Mouse (Mus musculus) CH12.LX (cell line): ENCODE data around the gene Stn1. TPM values are rescaled to one million over a fixed set of nuclear protein-coding genes. Genes with fewer than 3 reads are reported as not detected.

Experiments used
- DNase-seq: peaks from one replicate; pipeline ENCODE4 v3.0.0-alpha.2; 2013; ENCODE audit errors: extremely low read depth
- H3K27ac ChIP-seq: 2 replicates; pipeline ENCODE4 v1.5.1; 2012; ENCODE audit warnings: low read depth, mild to moderate bottlenecking, control low read depth, moderate library complexity; ENCODE audit not compliant: insufficient read depth
- H3K27me3 ChIP-seq: replicated peaks from 2 replicates; pipeline ENCODE3; 2012; ENCODE audit warnings: inconsistent platforms
- H3K36me3 ChIP-seq, 2 experiments: replicated peaks in 1 of 2; 2 replicates each; pipeline versions ENCODE3 to v1.6.1; 2012; ENCODE audit warnings: inconsistent platforms in 1 of 2, low read length in 1 of 2, mild to moderate bottlenecking in 1 of 2, mixed read lengths in 1 of 2, moderate library complexity in 1 of 2; ENCODE audit not compliant: control insufficient read depth in 1 of 2, insufficient read depth in 1 of 2
- H3K4me1 ChIP-seq, 2 experiments: 2 replicates each; pipeline ENCODE4 v1.6.1; 2012; ENCODE audit warnings: inconsistent platforms in 1 of 2, moderate library complexity in 1 of 2; ENCODE audit not compliant: insufficient read depth in 2 of 2, control insufficient read depth in 1 of 2
- H3K4me2 ChIP-seq: 2 replicates; pipeline ENCODE4 v1.6.1; 2012; ENCODE audit warnings: low read depth, mild to moderate bottlenecking, control low read depth; ENCODE audit not compliant: poor library complexity, insufficient read depth, severe bottlenecking
- H3K4me3 ChIP-seq, 3 experiments: fragments of 150-350 bp in 1 of 3; sonication (generic) in 1 of 3; replicated peaks in 1 of 3; 2 replicates each; pipeline versions ENCODE3 to v1.5.1; 2011 to 2012; ENCODE audit warnings: low read depth in 2 of 3, low read length in 2 of 3, mild to moderate bottlenecking in 2 of 3, moderate library complexity in 2 of 3, control low read depth in 1 of 3, improper control_type of control experiment in 1 of 3, inconsistent platforms in 1 of 3, mixed read lengths in 1 of 3; ENCODE audit not compliant: poor library complexity in 1 of 3
- H3K79me2 ChIP-seq: replicated peaks from 2 replicates; pipeline ENCODE4 v1.6.1; 2012; ENCODE audit warnings: mild to moderate bottlenecking, moderate library complexity; ENCODE audit not compliant: control insufficient read depth, poor library complexity, insufficient read depth, severe bottlenecking; ENCODE audit errors: extremely low read depth
- H3K9ac ChIP-seq: 2 replicates; pipeline ENCODE4 v1.6.1; 2012; ENCODE audit warnings: low read depth, mild to moderate bottlenecking, control low read depth, moderate library complexity; ENCODE audit not compliant: insufficient read depth
- H3K9me3 ChIP-seq: replicated peaks from 2 replicates; pipeline ENCODE3; 2012; ENCODE audit warnings: low read length, inconsistent platforms, mixed read lengths
- CHD1 ChIP-seq: IDR thresholded peaks from 2 replicates; pipeline ENCODE4 v1.6.1; 2012; ENCODE audit warnings: low read depth, low read length, improper control_type of control experiment, inconsistent platforms
- CTCF ChIP-seq, 2 experiments: IDR thresholded peaks in 1 of 2; conservative IDR thresholded peaks in 1 of 2; 2 replicates each; pipeline ENCODE4 v1.5.1; 2011 to 2012; ENCODE audit warnings: low read depth in 2 of 2, low read length in 2 of 2, improper control_type of control experiment in 1 of 2, inconsistent platforms in 1 of 2, mild to moderate bottlenecking in 1 of 2, moderate library complexity in 1 of 2
- ETS1 ChIP-seq: conservative IDR thresholded peaks from 2 replicates; pipeline ENCODE4 v1.6.1; 2012; ENCODE audit warnings: low read depth, mild to moderate bottlenecking, inconsistent platforms, low read length, improper control_type of control experiment, moderate library complexity
- GABPA ChIP-seq: IDR thresholded peaks from 2 replicates; pipeline ENCODE4 v1.6.1; 2012; ENCODE audit warnings: low read depth, low read length, improper control_type of control experiment, inconsistent platforms; ENCODE audit not compliant: insufficient replicate concordance
- JUND ChIP-seq: conservative IDR thresholded peaks from 2 replicates; pipeline ENCODE4 v1.6.1; 2011; ENCODE audit warnings: low read depth, low read length, improper control_type of control experiment
- MAFK ChIP-seq: IDR thresholded peaks from 2 replicates; pipeline ENCODE4 v1.6.1; 2011; ENCODE audit warnings: low read length, improper control_type of control experiment; ENCODE audit not compliant: insufficient replicate concordance
- MEF2A ChIP-seq: IDR thresholded peaks from 2 replicates; pipeline ENCODE4 v1.6.1; 2014; ENCODE audit warnings: low read depth, mild to moderate bottlenecking, inconsistent platforms, low read length, improper control_type of control experiment, borderline replicate concordance
- MXI1 ChIP-seq: IDR thresholded peaks from 2 replicates; pipeline ENCODE4 v1.6.1; 2011; ENCODE audit warnings: mild to moderate bottlenecking, low read depth, low read length, improper control_type of control experiment
- MYC ChIP-seq: IDR thresholded peaks from 2 replicates; pipeline ENCODE4 v1.6.1; 2011; ENCODE audit warnings: low read depth, mild to moderate bottlenecking, improper control_type of control experiment, low read length
- NELFE ChIP-seq: IDR thresholded peaks from 2 replicates; pipeline ENCODE4 v1.6.1; 2011; ENCODE audit warnings: low read depth, low read length, improper control_type of control experiment
- PAX5 ChIP-seq: IDR thresholded peaks from 2 replicates; pipeline ENCODE4 v1.6.1; 2012; ENCODE audit warnings: low read length, inconsistent platforms, mixed read lengths
- POLR2A ChIP-seq: IDR thresholded peaks from 2 replicates; pipeline ENCODE4 v1.6.1; 2011; ENCODE audit warnings: low read depth, mild to moderate bottlenecking, improper control_type of control experiment, low read length
- POLR2AphosphoS2 ChIP-seq: IDR thresholded peaks from 2 replicates; pipeline ENCODE4 v1.6.1; 2011; ENCODE audit warnings: low read depth, low read length, improper control_type of control experiment
- SIN3A ChIP-seq: IDR thresholded peaks from 2 replicates; pipeline ENCODE4 v1.6.1; 2012; ENCODE audit warnings: low read length, improper control_type of control experiment, inconsistent platforms
- SMC3 ChIP-seq: IDR thresholded peaks from 2 replicates; pipeline ENCODE4 v1.6.1; 2011; ENCODE audit warnings: low read depth, low read length, improper control_type of control experiment
- TBP ChIP-seq: conservative IDR thresholded peaks from 2 replicates; pipeline ENCODE4 v1.6.1; 2011; ENCODE audit warnings: low read depth, low read length, improper control_type of control experiment
- UBTF ChIP-seq: IDR thresholded peaks from 2 replicates; pipeline ENCODE4 v1.6.1; 2012; ENCODE audit warnings: low read depth, mild to moderate bottlenecking, inconsistent platforms, low read length, improper control_type of control experiment, moderate library complexity
- USF2 ChIP-seq: conservative IDR thresholded peaks from 2 replicates; pipeline ENCODE4 v1.6.1; 2011; ENCODE audit warnings: low read depth, low read length, improper control_type of control experiment
- ZC3H11A ChIP-seq: IDR thresholded peaks from 2 replicates; pipeline ENCODE4 v1.6.1; 2012; ENCODE audit warnings: low read depth, mild to moderate bottlenecking, inconsistent platforms, low read length, improper control_type of control experiment
- dilution Hi-C: fragments of 300-500 bp; cut with MboI; formaldehyde crosslinking; loops from 2 replicates; pipeline ENCODE4 v1.14.3; 2020; ENCODE audit warnings: low sequenced_read_pairs; ENCODE audit not compliant: extremely low pct_unique_long_range_greater_than_20kb, extremely low pct_ligation_motif_present
- in situ Hi-C: fragments of 300-500 bp; cut with MboI; formaldehyde crosslinking; loops from 3 replicates; pipeline ENCODE4 v1.14.3; 2019; ENCODE audit warnings: low sequenced_read_pairs, low pct_ligation_motif_present, low pct_unique_long_range_greater_than_20kb, mixed read lengths
- polyA plus RNA-seq: library from polyadenylated mRNA; unstranded; fragments of >175 nt; gene quantifications from 2 replicates; pipeline ENCODE4 v1.2.1, GENCODE M21; 2012; ENCODE audit warnings: low read depth; ENCODE audit not compliant: insufficient read length
- total RNA-seq, 2 experiments: library from RNA; depleted of rRNA; stranded (reverse); fragments of 300-350 nt in 1 of 2; fragments of >200 nt in 1 of 2; gene quantifications; 2 replicates each; pipeline ENCODE4 v1.2.3; 2012 to 2014

The Stn1 gene
- total and polyA plus RNA-seq, 3 experiments, result 18.3 to 35.7 (median 25.3) TPM

DNA sequence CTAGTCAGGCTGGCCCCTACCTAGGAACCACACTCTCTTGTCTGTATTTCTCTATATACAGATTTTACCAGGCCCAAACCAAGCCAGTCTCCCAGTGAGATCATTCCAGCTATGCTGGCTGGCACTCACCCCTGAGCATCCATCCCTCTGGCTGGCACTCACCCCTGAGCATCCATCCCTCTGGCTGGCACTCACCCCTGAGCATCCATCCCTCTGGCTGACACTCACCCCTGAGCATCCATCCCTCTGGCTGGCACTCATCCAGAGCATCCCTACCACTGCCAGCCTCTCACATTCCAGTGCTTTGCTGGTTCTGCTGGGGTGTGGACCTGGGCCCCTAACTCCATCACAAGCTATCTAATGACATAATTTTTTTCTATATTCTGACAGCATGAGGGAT lies 8.2 kb upstream of the Stn1 start:
- no peak overlapping the region for H3K4me3 ChIP-seq
- no peaks in the 10 kb centered on the region for H3K4me1 ChIP-seq
- DNase-seq, result no peak
- H3K9ac ChIP-seq, result no peak overlapping the region
- peaks cover 2% of the 10 kb centered on the region for H3K9me3 ChIP-seq
- H3K27me3 ChIP-seq, result peaks cover 37% of the 10 kb centered on the region
- no peak for TF ChIP-seq GABPA
- TF ChIP-seq UBTF, result no peak
- TF ChIP-seq MYC, result no peak
- in situ Hi-C loops, result no loop called here
- H3K4me2 ChIP-seq, result no peak overlapping the region
- no peak overlapping the region for H3K27ac ChIP-seq
- H3K36me3 ChIP-seq, result no peaks in the 10 kb centered on the region
- dilution Hi-C loops, result no loop called here
- H3K79me2 ChIP-seq, result no peaks in the 10 kb centered on the region

GRCm38 (mm10) chr19:47545055-47545454 lies 7.7 kb upstream of the Stn1 start:
- no peaks in the 10 kb centered on the region for H3K4me1 ChIP-seq
- dilution Hi-C loops (no loop called here), in situ Hi-C loops (no loop called here)

GRCm38 (mm10) chr19:47542441-47542840 lies 5.1 kb upstream of the Stn1 start:
- H3K9ac ChIP-seq, result no peak overlapping the region
- no peaks in the 10 kb centered on the region for H3K9me3 ChIP-seq
- dilution Hi-C loops, result no loop called here
- no peak overlapping the region for H3K27ac ChIP-seq
- H3K79me2 ChIP-seq, result no peaks in the 10 kb centered on the region
- peaks cover 55% of the 10 kb centered on the region for H3K27me3 ChIP-seq
- TF ChIP-seq MYC (no peak), SIN3A (no peak), MAFK (no peak), SMC3 (no peak), JUND (no peak), UBTF (no peak), MEF2A (no peak), TBP (no peak), GABPA (no peak), PAX5 (no peak), ETS1 (no peak), ZC3H11A (no peak), NELFE (no peak), MXI1 (no peak), CHD1 (no peak), POLR2A (no peak), USF2 (no peak)
- no peak overlapping the region for H3K4me3 ChIP-seq
- no peak for DNase-seq
- no peaks in the 10 kb centered on the region for H3K36me3 ChIP-seq
- H3K4me1 ChIP-seq, result peaks cover 7 to 17% of the 10 kb centered on the region in 2 experiments; a peak in 3 of 4 replicates
- no peak overlapping the region for H3K4me2 ChIP-seq
- in situ Hi-C loops, result no loop called here

More at GRCm38 (mm10) chr19:47545055-47545454, 7.7 kb upstream of the Stn1 start:
- Histone ChIP-seq H3K79me2 (no peaks in the 10 kb centered on the region), H3K4me2 (no peak overlapping the region), H3K27ac (no peak overlapping the region), H3K36me3 (no peaks in the 10 kb centered on the region), H3K27me3 (peaks cover 40% of the 10 kb centered on the region), H3K4me3 (no peak overlapping the region), H3K9ac (no peak overlapping the region), H3K9me3 (no peaks in the 10 kb centered on the region)
- DNase-seq, result no peak
- no peak for TF ChIP-seq CTCF (conservative IDR thresholded peaks at IDR 0.05 in 1 of 2, IDR thresholded peaks at IDR 0.05 in 1 of 2; ENCODE audit: low read depth in 2 of 2, low read length in 2 of 2)
- no peak for TF ChIP-seq POLR2AphosphoS2
- TF ChIP-seq SIN3A, result no peak
- TF ChIP-seq GABPA, result no peak
- no peak for TF ChIP-seq MAFK
- no peak for TF ChIP-seq MEF2A
